Mouse (Mus musculus): ENCODE results near the gene Scaf1. TPM values are rescaled to one million over a fixed set of nuclear protein-coding genes. Genes with fewer than 3 reads are reported as not detected.

Gene Scaf1
- polyA plus RNA-seq, 1 experiment: 73.0 TPM

GRCm38 (mm10) chr7:45030857-45031256 is 14.7 kb upstream of the Scaf1 start:
- TF ChIP-seq CTCF (IDR thresholded peaks at IDR 0.05; ENCODE audit: extremely low read depth, insufficient read length, insufficient replicate concordance, low read depth, low read length): no peak
- no peak for TF ChIP-seq POLR2A (IDR thresholded peaks at IDR 0.05; ENCODE audit: low read depth, low read length)
- H3K36me3 ChIP-seq (ENCODE audit: control insufficient read depth, insufficient read depth, low read length): peaks cover 53% of the 10 kb centered on the region
- no peaks in the 10 kb centered on the region for H3K27me3 ChIP-seq (ENCODE audit: control insufficient read depth, insufficient read depth, low read length)
- 97% methylated on average over 8 of the region's 8 CpGs for WGBS
- H3K27ac ChIP-seq (ENCODE audit: insufficient read depth, low read depth, low read length): no peak overlapping the region
- no peak overlapping the region for H3K4me3 ChIP-seq (ENCODE audit: low read depth, low read length)
- no peaks in the 10 kb centered on the region for H3K4me1 ChIP-seq (ENCODE audit: control insufficient read depth, insufficient read depth, insufficient read length, low read length)

GRCm38 (mm10) chr7:45029995-45030394 is 13.8 kb upstream of the Scaf1 start:
- Histone ChIP-seq H3K4me3 (ENCODE audit: low read depth, low read length) (no peak overlapping the region), H3K36me3 (ENCODE audit: control insufficient read depth, insufficient read depth, low read length) (peaks cover 51% of the 10 kb centered on the region), H3K27ac (ENCODE audit: insufficient read depth, low read depth, low read length) (no peak overlapping the region), H3K4me1 (ENCODE audit: control insufficient read depth, insufficient read depth, insufficient read length, low read length) (no peaks in the 10 kb centered on the region; the same call in 1 of the 2 replicates), H3K27me3 (ENCODE audit: control insufficient read depth, insufficient read depth, low read length) (no peaks in the 10 kb centered on the region)
- WGBS: 86% methylated on average over 6 of the region's 6 CpGs
- TF ChIP-seq CTCF (IDR thresholded peaks at IDR 0.05; ENCODE audit: extremely low read depth, insufficient read length, insufficient replicate concordance, low read depth, low read length) (no peak), POLR2A (IDR thresholded peaks at IDR 0.05; ENCODE audit: low read depth, low read length) (no peak)

GRCm38 (mm10) chr7:45028351-45028750 is 12.2 kb upstream of the Scaf1 start:
- WGBS: 89% methylated on average over 11 of the region's 11 CpGs
- H3K27me3 ChIP-seq (ENCODE audit: control insufficient read depth, insufficient read depth, low read length): no peaks in the 10 kb centered on the region
- H3K27ac ChIP-seq (ENCODE audit: insufficient read depth, low read depth, low read length): no peak overlapping the region
- peaks cover 37% of the 10 kb centered on the region for H3K36me3 ChIP-seq (ENCODE audit: control insufficient read depth, insufficient read depth, low read length)
- no peak overlapping the region for H3K4me3 ChIP-seq (ENCODE audit: low read depth, low read length)
- H3K4me1 ChIP-seq (ENCODE audit: control insufficient read depth, insufficient read depth, insufficient read length, low read length): no peaks in the 10 kb centered on the region; the same call in 1 of the 2 replicates
- TF ChIP-seq POLR2A (IDR thresholded peaks at IDR 0.05; ENCODE audit: low read depth, low read length): no peak
- TF ChIP-seq CTCF (IDR thresholded peaks at IDR 0.05; ENCODE audit: extremely low read depth, insufficient read length, insufficient replicate concordance, low read depth, low read length): no peak

GRCm38 (mm10) chr7:45027761-45028160 is 11.6 kb upstream of the Scaf1 start:
- TF ChIP-seq CTCF (IDR thresholded peaks at IDR 0.05; ENCODE audit: extremely low read depth, insufficient read length, insufficient replicate concordance, low read depth, low read length) (no peak), POLR2A (IDR thresholded peaks at IDR 0.05; ENCODE audit: low read depth, low read length) (no peak)
- Histone ChIP-seq H3K27me3 (ENCODE audit: control insufficient read depth, insufficient read depth, low read length) (no peaks in the 10 kb centered on the region), H3K36me3 (ENCODE audit: control insufficient read depth, insufficient read depth, low read length) (peaks cover 33% of the 10 kb centered on the region), H3K4me1 (ENCODE audit: control insufficient read depth, insufficient read depth, insufficient read length, low read length) (no peaks in the 10 kb centered on the region; the same call in 1 of the 2 replicates), H3K27ac (ENCODE audit: insufficient read depth, low read depth, low read length) (no peak overlapping the region), H3K4me3 (ENCODE audit: low read depth, low read length) (no peak overlapping the region)
- 82% methylated on average over 9 of the region's 9 CpGs for WGBS

- H3K4me3 ChIP-seq (ENCODE audit: low read depth, low read length): no peak overlapping the region
Measured at GRCm38 (mm10) chr7:45026256-45026655, 10.1 kb upstream of the Scaf1 start.

GRCm38 (mm10) chr7:45025601-45026220 is 9.5 kb upstream of the Scaf1 start:
- no peak overlapping the region for H3K4me3 ChIP-seq (ENCODE audit: low read depth, low read length)
- TF ChIP-seq CTCF (IDR thresholded peaks at IDR 0.05; ENCODE audit: extremely low read depth, insufficient read length, insufficient replicate concordance, low read depth, low read length) (no peak), POLR2A (IDR thresholded peaks at IDR 0.05; ENCODE audit: low read depth, low read length) (no peak)
- 72% methylated on average over 8 of the region's 8 CpGs for WGBS
- no peaks in the 10 kb centered on the region; the same call in 1 of the 2 replicates for H3K4me1 ChIP-seq (ENCODE audit: control insufficient read depth, insufficient read depth, insufficient read length, low read length)
- H3K36me3 ChIP-seq (ENCODE audit: control insufficient read depth, insufficient read depth, low read length): peaks cover 28% of the 10 kb centered on the region
- H3K27ac ChIP-seq (ENCODE audit: insufficient read depth, low read depth, low read length): no peak overlapping the region
- no peaks in the 10 kb centered on the region for H3K27me3 ChIP-seq (ENCODE audit: control insufficient read depth, insufficient read depth, low read length)

More at GRCm38 (mm10) chr7:45026256-45026655, 10.1 kb upstream of the Scaf1 start:
- WGBS: 80% methylated on average over 2 of the region's 2 CpGs
- Histone ChIP-seq H3K36me3 (ENCODE audit: control insufficient read depth, insufficient read depth, low read length) (peaks cover 28% of the 10 kb centered on the region), H3K27me3 (ENCODE audit: control insufficient read depth, insufficient read depth, low read length) (no peaks in the 10 kb centered on the region), H3K4me1 (ENCODE audit: control insufficient read depth, insufficient read depth, insufficient read length, low read length) (no peaks in the 10 kb centered on the region; the same call in 1 of the 2 replicates), H3K27ac (ENCODE audit: insufficient read depth, low read depth, low read length) (no peak overlapping the region)
- TF ChIP-seq POLR2A (IDR thresholded peaks at IDR 0.05; ENCODE audit: low read depth, low read length): no peak
- TF ChIP-seq CTCF (IDR thresholded peaks at IDR 0.05; ENCODE audit: extremely low read depth, insufficient read length, insufficient replicate concordance, low read depth, low read length): no peak

GRCm38 (mm10) chr7:45024281-45025248 is 8.4 kb upstream of the Scaf1 start:
- 68% methylated on average over 15 of the region's 15 CpGs for WGBS
- no peak overlapping the region for H3K27ac ChIP-seq (ENCODE audit: insufficient read depth, low read depth, low read length)
- H3K4me3 ChIP-seq (ENCODE audit: low read depth, low read length): no peak overlapping the region
- H3K36me3 ChIP-seq (ENCODE audit: control insufficient read depth, insufficient read depth, low read length): peaks cover 20% of the 10 kb centered on the region
- no peaks in the 10 kb centered on the region; the same call in 1 of the 2 replicates for H3K4me1 ChIP-seq (ENCODE audit: control insufficient read depth, insufficient read depth, insufficient read length, low read length)
- H3K27me3 ChIP-seq (ENCODE audit: control insufficient read depth, insufficient read depth, low read length): no peaks in the 10 kb centered on the region
- TF ChIP-seq CTCF (IDR thresholded peaks at IDR 0.05; ENCODE audit: extremely low read depth, insufficient read length, insufficient replicate concordance, low read depth, low read length) (no peak), POLR2A (IDR thresholded peaks at IDR 0.05; ENCODE audit: low read depth, low read length) (no peak)
